Mouse (Mus musculus) heart, embryonic 13.5 days (tissue): ENCODE data around the gene Vmn2r100. TPM values are rescaled to one million over a fixed set of nuclear protein-coding genes. Genes with fewer than 3 reads are reported as not detected.

Source experiments
- ATAC-seq: fragments of 200-750 bp; cut with Nextera tagmentation; 2 replicates; pipeline ENCODE4 v1.8.0; 2017; ENCODE audit warnings: moderate TSS enrichment; ENCODE audit not compliant: insufficient number of reproducible peaks, low FRiP score, low TSS enrichment; ENCODE audit errors: extremely low read depth
- H3K27ac ChIP-seq: fragments of 300-500 bp; sonication (generic); replicated peaks from 2 replicates; pipeline ENCODE4 v1.5.1; 2015; ENCODE audit warnings: moderate library complexity, mild to moderate bottlenecking, inconsistent platforms
- H3K27me3 ChIP-seq: fragments of 300-500 bp; sonication (generic); replicated peaks from 2 replicates; pipeline ENCODE4 v1.6.1; 2015; ENCODE audit warnings: mild to moderate bottlenecking, inconsistent platforms
- H3K36me3 ChIP-seq: fragments of 300-500 bp; sonication (generic); 2 replicates; pipeline ENCODE4 v1.6.1; 2015; ENCODE audit warnings: mild to moderate bottlenecking, inconsistent platforms
- H3K4me1 ChIP-seq: fragments of 300-500 bp; sonication (generic); 2 replicates; pipeline ENCODE4 v1.6.1; 2015; ENCODE audit warnings: inconsistent platforms
- H3K4me2 ChIP-seq: fragments of 300-500 bp; sonication (generic); 2 replicates; pipeline ENCODE4 v1.6.1; 2015; ENCODE audit warnings: inconsistent platforms, mild to moderate bottlenecking, moderate library complexity
- H3K4me3 ChIP-seq: fragments of 300-500 bp; sonication (generic); 2 replicates; pipeline ENCODE4 v1.5.1; 2015; ENCODE audit warnings: moderate library complexity, mild to moderate bottlenecking, inconsistent platforms
- H3K9ac ChIP-seq: fragments of 300-500 bp; sonication (generic); 2 replicates; pipeline ENCODE4 v1.6.1; 2015; ENCODE audit warnings: inconsistent platforms, mild to moderate bottlenecking, moderate library complexity
- H3K9me3 ChIP-seq: fragments of 300-500 bp; sonication (generic); 2 replicates; pipeline ENCODE4 v1.6.1; 2016; ENCODE audit warnings: inconsistent platforms
- polyA plus RNA-seq: library from polyadenylated mRNA; unstranded; fragments of >200 nt; fragmentation: Nextera tagmentation; extraction: Ambion mirVana; gene quantifications from 2 replicates; pipeline ENCODE4 v1.2.1, GENCODE M21; 2015

Gene Vmn2r100
- polyA plus RNA-seq, result not detected in 2 replicates

DNA sequence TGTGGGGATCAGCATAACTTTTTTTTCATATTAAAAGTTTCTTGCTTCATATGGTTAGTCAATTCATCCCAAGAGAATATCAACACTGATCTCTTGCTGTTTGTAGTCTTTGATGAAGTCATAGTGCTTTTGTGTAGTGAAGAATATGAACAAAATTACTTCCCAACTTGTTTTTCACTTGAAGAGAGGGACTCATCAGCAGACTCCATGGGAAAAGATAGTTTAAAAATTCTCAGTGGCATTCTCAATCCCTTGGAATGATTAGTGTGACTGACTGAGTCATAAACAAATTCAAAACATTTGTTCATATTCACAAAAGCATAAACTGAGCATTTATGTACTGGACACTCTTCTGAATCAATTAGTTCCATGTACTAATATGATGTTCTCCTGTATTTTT is at the start of gene Vmn2r100:
TSS of gene Vmn2r100 (plus strand) at position 301 of the 400 bp plus-strand sequence.
- ATAC-seq, result no peak
- Histone ChIP-seq H3K4me1 (no peaks in the 10 kb centered on the region), H3K27ac (no peak within 1 kb of the TSS), H3K4me3 (no peak within 1 kb of the TSS), H3K4me2 (no peak within 1 kb of the TSS), H3K36me3 (no peaks in the 10 kb centered on the region), H3K9me3 (0 out of 2 replicates have a peak, but pooled peaks cover 4% of the 10 kb centered on the region), H3K9ac (no peak within 1 kb of the TSS), H3K27me3 (no peaks in the 10 kb centered on the region)

DNA sequence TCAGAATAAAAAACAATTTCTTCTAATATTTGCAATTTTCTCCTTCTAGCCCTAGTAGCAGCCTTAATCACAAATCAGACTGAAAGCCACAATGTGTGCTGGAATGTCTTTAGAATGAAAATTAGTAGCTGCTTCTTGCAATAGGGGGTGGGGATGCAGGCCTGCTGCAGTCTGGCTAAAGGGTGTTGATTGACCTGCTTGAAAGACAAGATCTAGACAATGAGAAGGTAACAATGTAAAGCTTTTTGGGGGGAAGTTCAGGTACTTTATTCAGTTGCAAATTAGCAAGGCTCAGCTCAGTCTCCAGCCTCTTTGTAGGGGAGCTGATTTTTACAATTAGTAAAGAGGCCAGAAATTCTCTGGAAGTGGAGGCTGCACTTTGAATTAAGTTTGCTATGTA is 21.7 kb upstream of the Vmn2r100 start:
- Histone ChIP-seq H3K9me3 (peaks cover 14% of the 10 kb centered on the region), H3K36me3 (no peaks in the 10 kb centered on the region), H3K4me1 (no peaks in the 10 kb centered on the region), H3K4me3 (no peak overlapping the region), H3K4me2 (no peak overlapping the region), H3K27ac (no peak overlapping the region), H3K27me3 (no peaks in the 10 kb centered on the region), H3K9ac (no peak overlapping the region)
- ATAC-seq, result no peak

DNA sequence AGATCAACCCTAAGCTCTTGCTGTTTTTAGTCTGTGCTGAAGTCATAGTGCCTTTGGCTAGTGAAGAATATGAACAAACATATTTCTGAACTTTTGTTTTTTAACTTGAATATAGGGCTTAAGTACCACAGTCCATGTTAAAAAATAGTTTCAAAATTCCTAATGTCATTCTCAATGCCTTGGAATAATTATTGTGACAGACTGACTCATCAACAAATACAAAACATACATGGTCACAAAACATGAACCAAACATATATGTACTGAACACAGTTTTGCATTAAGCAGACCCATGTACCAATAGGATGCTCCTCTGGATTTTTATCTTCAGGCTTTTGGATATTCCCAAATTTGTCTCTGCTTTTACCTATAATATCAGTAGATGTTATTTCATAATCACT is 72.4 kb downstream of the Vmn2r100 start, which contains the start of gene Vmn2r101:
TSS of gene Vmn2r101 (plus strand) at position 301 of the 400 bp plus-strand sequence.
- Histone ChIP-seq H3K27ac (no peak within 1 kb of the TSS), H3K4me1 (no peaks in the 10 kb centered on the region), H3K9ac (no peak within 1 kb of the TSS), H3K4me2 (no peak within 1 kb of the TSS), H3K36me3 (no peaks in the 10 kb centered on the region), H3K4me3 (no peak within 1 kb of the TSS), H3K27me3 (no peaks in the 10 kb centered on the region), H3K9me3 (no peaks in the 10 kb centered on the region; the same call in 1 of the 2 replicates)
- ATAC-seq, result no peak

Other genes with a start within 250 kb of the Vmn2r100 start
- gene Vmn2r99, start 142.8 kb upstream of the Vmn2r100 start, polyA plus RNA-seq, result not detected in 2 replicates
- gene Vmn2r101, start 72.5 kb downstream of the Vmn2r100 start, polyA plus RNA-seq, result not detected in 2 replicates
- gene Vmn2r102, start 155.6 kb downstream of the Vmn2r100 start, polyA plus RNA-seq, result not detected in 2 replicates